Mouse (Mus musculus): Measurements from ENCODE around the gene Ifnl3. TPM values are rescaled to one million over a fixed set of nuclear protein-coding genes. Genes with fewer than 3 reads are reported as not detected.
A peak's percentile ranks its signal among the peaks of the same experiment; 100 is the strongest.

The Ifnl3 gene
- polyA plus RNA-seq, 1 experiment from 2014 or later = not detected

DNA sequence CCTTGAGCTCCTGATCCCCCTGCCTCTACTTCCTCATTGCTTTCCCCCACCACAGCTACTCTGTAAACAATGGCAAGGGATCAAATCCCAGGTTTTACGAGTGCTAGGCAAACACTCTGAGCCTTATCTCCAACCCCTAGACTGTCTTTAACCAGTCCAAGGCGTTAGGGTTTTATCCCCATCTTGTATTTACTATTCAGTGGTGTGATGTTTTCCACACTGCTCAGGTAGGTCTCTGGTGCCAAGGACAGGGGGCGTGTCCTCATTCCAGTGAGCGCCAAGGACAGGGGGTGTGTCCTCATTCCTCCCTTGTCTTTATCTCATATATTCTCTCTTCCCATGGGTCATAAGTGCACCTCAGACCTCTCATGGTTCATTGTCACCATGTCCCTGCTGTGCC is 17.9 kb downstream of the Ifnl3 start, which contains the start of gene Sycn:
Gene Sycn, plus strand, starts transcription at position 360 of the 400 bp plus-strand sequence.
- Histone ChIP-seq H3K27ac (replicated peaks; ENCODE audit: low read depth, low read length) (no peak within 1 kb of the TSS), H3K9me3 (ENCODE audit: control insufficient read depth, low read length) (no peaks in the 10 kb centered on the region), H3K4me1 (ENCODE audit: control insufficient read depth, insufficient read depth, low read length) (peaks cover 2% of the 10 kb centered on the region; the same call in 1 of the 2 replicates), H3K27me3 (ENCODE audit: control insufficient read depth, insufficient read depth, low read length) (peaks cover 18% of the 10 kb centered on the region; the same call in 1 of the 2 replicates), H3K9ac (replicated peaks; ENCODE audit: low read length) (no peak within 1 kb of the TSS), H3K4me3 (replicated peaks; ENCODE audit: low read depth, low read length) (no peak within 1 kb of the TSS), H3K36me3 (ENCODE audit: control insufficient read depth, insufficient read depth, low read length) (no peaks in the 10 kb centered on the region), H3K4me2 (ENCODE audit: low read length) (no peak within 1 kb of the TSS)
- 82% methylated on average over 4 of the region's 4 CpGs for WGBS
- ATAC-seq (ENCODE audit: low FRiP score, low TSS enrichment) = no peak
- DNase-seq = no peak

DNA sequence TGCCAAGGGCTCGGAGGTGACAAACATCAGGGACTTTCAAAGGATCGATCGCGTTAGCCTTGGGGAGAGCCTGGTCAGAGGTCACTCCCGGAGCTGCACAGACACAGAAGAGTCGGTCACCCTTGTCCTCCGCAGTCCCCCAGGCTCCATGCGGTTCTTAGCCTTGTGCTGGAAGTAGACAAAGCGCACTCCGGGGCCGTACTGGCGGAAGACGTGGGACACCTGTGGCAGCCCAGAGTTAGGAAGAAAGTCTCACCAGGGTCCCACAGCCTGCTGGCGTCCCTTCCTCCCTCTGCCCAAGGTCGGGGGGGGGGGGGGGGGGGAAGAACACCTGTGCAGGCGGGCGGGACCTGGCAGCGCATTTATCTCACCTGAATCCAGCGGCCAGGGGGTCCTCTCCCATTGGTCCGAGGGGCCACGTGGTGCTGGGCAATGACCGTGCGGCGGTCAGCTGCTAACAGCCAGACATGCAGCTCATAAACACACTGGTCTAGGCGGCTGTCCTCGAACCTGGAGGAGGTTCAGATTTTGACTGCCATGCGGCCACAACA is 21.5 kb downstream of the Ifnl3 start:
- Histone ChIP-seq H3K36me3 (ENCODE audit: control insufficient read depth, insufficient read depth, low read length) (no peaks in the 10 kb centered on the region), H3K27me3 (ENCODE audit: control insufficient read depth, insufficient read depth, low read length) (peaks cover 34% of the 10 kb centered on the region; the same call in 1 of the 2 replicates), H3K9ac (replicated peaks; ENCODE audit: low read length) (no peak overlapping the region), H3K27ac (replicated peaks; ENCODE audit: low read depth, low read length) (no peak overlapping the region), H3K4me2 (ENCODE audit: low read length) (peak overlapping the region; percentile 49), H3K4me3 (replicated peaks; ENCODE audit: low read depth, low read length) (peak overlapping the region; percentile 15; the same call in 1 of the 2 replicates), H3K9me3 (ENCODE audit: control insufficient read depth, low read length) (no peaks in the 10 kb centered on the region), H3K4me1 (ENCODE audit: control insufficient read depth, insufficient read depth, low read length) (peaks cover 2% of the 10 kb centered on the region; the same call in 1 of the 2 replicates)
- WGBS = under 1% methylated on average over 26 of the region's 27 CpGs
- DNase-seq (peak; percentile 19), ATAC-seq (ENCODE audit: low FRiP score, low TSS enrichment) (no peak)

DNA sequence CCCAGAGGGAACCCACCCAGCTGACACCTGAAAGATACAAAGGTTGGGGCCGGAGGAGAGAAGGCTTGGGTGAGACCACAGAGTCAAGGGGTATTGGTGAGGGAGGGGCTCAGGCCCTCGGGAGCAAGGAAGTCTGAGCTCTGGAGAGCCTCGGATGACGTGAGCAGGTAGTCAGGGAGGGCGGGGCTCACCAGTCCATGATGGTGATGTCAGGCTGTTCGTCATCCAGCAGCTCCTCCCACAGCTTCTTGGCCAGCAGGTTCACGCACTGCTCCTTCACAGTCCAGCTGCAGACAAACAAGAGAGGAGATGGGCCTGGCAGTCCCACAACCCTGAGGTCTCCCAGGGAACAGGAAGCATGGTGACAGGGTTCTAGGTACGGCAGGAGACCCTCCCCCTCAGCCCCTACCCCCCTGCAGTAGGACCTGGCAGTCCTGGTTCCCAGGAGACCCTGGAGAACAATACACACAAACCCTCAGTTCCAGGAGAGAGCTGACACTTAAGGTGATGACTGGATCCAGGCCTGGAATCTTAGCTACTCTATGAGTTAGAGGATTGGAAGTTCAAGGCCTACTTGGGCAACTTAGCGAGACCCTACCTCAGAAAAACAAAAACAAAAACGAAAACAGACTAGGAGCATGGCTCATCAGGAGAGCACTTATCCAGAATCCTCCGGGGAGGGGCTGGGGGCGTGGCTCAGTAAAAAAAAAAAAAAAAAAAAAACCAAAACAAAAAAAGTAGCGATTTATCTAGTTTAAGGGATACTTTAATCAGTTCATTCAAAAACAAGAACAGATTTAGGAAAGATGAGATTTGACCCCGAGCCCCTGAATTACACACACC is 22.6 kb downstream of the Ifnl3 start:
- ATAC-seq (ENCODE audit: low FRiP score, low TSS enrichment) = no peak
- peaks cover 2% of the 10 kb centered on the region; the same call in 1 of the 2 replicates for H3K4me1 ChIP-seq (ENCODE audit: control insufficient read depth, insufficient read depth, low read length)
- H3K4me3 ChIP-seq (replicated peaks; ENCODE audit: low read depth, low read length) = no peak overlapping the region
- no peaks in the 10 kb centered on the region for H3K9me3 ChIP-seq (ENCODE audit: control insufficient read depth, low read length)
- no peak overlapping the region; the same call in 1 of the 2 replicates for H3K4me2 ChIP-seq (ENCODE audit: low read length)
- DNase-seq = peak; percentile 20
- H3K9ac ChIP-seq (replicated peaks; ENCODE audit: low read length) = no peak overlapping the region
- WGBS = 23% methylated on average over 14 of the region's 14 CpGs
- peaks cover 34% of the 10 kb centered on the region; the same call in 1 of the 2 replicates for H3K27me3 ChIP-seq (ENCODE audit: control insufficient read depth, insufficient read depth, low read length)
- no peak overlapping the region for H3K27ac ChIP-seq (replicated peaks; ENCODE audit: low read depth, low read length)
- H3K36me3 ChIP-seq (ENCODE audit: control insufficient read depth, insufficient read depth, low read length) = no peaks in the 10 kb centered on the region

DNA sequence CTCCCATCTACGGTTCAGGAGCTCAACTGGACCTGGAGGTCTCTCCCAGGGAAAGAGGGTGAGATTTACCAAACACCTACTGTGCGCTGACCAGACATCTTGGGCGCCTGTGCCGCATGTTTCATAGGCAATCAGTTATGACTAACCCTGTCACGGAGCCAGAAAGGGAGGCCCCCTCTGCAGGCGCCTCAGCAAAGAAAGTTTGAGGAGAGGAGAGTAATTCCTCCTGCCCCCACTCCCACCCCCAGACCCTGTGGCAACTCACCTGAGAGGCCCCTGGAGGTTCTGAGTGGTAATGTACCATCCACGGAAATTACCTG is 23.2 kb downstream of the Ifnl3 start:
- Histone ChIP-seq H3K9ac (replicated peaks; ENCODE audit: low read length) (no peak overlapping the region), H3K9me3 (ENCODE audit: control insufficient read depth, low read length) (no peaks in the 10 kb centered on the region), H3K4me1 (ENCODE audit: control insufficient read depth, insufficient read depth, low read length) (peaks cover 2% of the 10 kb centered on the region; the same call in 1 of the 2 replicates), H3K27ac (replicated peaks; ENCODE audit: low read depth, low read length) (no peak overlapping the region), H3K27me3 (ENCODE audit: control insufficient read depth, insufficient read depth, low read length) (peaks cover 34% of the 10 kb centered on the region; the same call in 1 of the 2 replicates), H3K36me3 (ENCODE audit: control insufficient read depth, insufficient read depth, low read length) (no peaks in the 10 kb centered on the region), H3K4me2 (ENCODE audit: low read length) (no peak overlapping the region), H3K4me3 (replicated peaks; ENCODE audit: low read depth, low read length) (no peak overlapping the region)
- DNase-seq = no peak
- WGBS = 49% methylated on average over 7 of the region's 7 CpGs
- ATAC-seq (ENCODE audit: low FRiP score, low TSS enrichment) = no peak

DNA sequence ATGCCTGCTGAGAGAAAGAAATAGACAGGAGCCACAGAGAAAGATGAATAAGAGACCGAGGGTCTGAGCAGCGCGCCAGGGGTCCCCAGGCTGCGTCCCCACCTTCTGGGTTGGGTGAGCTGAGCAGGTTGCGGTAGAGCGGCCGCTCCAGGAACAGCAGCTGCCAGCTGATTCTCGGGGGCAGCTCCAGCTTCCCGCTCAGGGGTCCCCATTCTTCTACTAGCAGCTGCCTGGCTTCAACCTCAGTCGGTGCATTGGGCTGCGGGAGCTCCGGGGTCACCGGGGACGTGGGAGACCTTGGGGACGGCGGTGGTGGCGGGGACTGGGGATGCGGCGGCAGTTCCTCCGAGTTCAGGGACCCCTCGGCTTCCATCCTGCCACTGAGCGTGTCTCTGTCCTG is 24.0 kb downstream of the Ifnl3 start:
- Histone ChIP-seq H3K4me3 (replicated peaks; ENCODE audit: low read depth, low read length) (peak overlapping the region; percentile 28), H3K4me1 (ENCODE audit: control insufficient read depth, insufficient read depth, low read length) (peaks cover 2% of the 10 kb centered on the region; the same call in 1 of the 2 replicates), H3K9ac (replicated peaks; ENCODE audit: low read length) (peak overlapping the region; percentile 31; the same call in 1 of the 2 replicates), H3K27ac (replicated peaks; ENCODE audit: low read depth, low read length) (no peak overlapping the region), H3K9me3 (ENCODE audit: control insufficient read depth, low read length) (no peaks in the 10 kb centered on the region), H3K4me2 (ENCODE audit: low read length) (peak overlapping the region; percentile 59), H3K36me3 (ENCODE audit: control insufficient read depth, insufficient read depth, low read length) (no peaks in the 10 kb centered on the region), H3K27me3 (ENCODE audit: control insufficient read depth, insufficient read depth, low read length) (peaks cover 34% of the 10 kb centered on the region; the same call in 1 of the 2 replicates)
- WGBS = 1% methylated on average over 22 of the region's 22 CpGs
- ATAC-seq (ENCODE audit: low FRiP score, low TSS enrichment) = no peak
- DNase-seq = peak; percentile 53

DNA sequence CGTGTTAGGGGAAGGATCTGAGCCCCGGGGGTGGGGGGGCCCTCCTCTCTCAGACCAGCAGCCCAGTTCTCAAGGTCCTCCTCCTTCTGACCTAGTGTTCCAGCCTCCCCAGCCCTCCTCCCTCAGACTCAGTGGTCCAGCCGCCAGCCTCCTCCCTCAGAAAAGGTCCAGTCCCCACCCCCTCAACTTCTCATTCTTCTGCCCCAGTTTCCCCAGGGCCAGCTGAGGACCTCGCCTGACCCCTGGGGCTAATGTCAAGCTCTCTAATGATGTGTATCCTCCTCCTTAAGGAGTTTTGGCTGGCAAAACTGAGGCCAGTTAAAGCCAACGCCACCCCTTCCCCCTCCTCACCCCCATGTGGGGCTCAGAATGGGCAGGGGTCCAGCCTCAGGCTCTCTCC is 24.5 kb downstream of the Ifnl3 start, which contains the start of gene Nccrp1:
Gene Nccrp1, minus strand, starts transcription at position 101 of the 400 bp plus-strand sequence.
- Histone ChIP-seq H3K9ac (replicated peaks; ENCODE audit: low read length) (peak within 1 kb of the TSS; percentile 31; the same call in 1 of the 2 replicates), H3K4me2 (ENCODE audit: low read length) (peak within 1 kb of the TSS; percentile 59), H3K9me3 (ENCODE audit: control insufficient read depth, low read length) (no peaks in the 10 kb centered on the region), H3K27ac (replicated peaks; ENCODE audit: low read depth, low read length) (no peak within 1 kb of the TSS), H3K4me1 (ENCODE audit: control insufficient read depth, insufficient read depth, low read length) (peaks cover 2% of the 10 kb centered on the region; the same call in 1 of the 2 replicates), H3K4me3 (replicated peaks; ENCODE audit: low read depth, low read length) (peak within 1 kb of the TSS; percentile 28), H3K27me3 (ENCODE audit: control insufficient read depth, insufficient read depth, low read length) (peaks cover 34% of the 10 kb centered on the region; the same call in 1 of the 2 replicates), H3K36me3 (ENCODE audit: control insufficient read depth, insufficient read depth, low read length) (no peaks in the 10 kb centered on the region)
- ATAC-seq (ENCODE audit: low FRiP score, low TSS enrichment) (no peak), DNase-seq (no peak)
- WGBS = 6% methylated on average over 5 of the region's 5 CpGs

DNA sequence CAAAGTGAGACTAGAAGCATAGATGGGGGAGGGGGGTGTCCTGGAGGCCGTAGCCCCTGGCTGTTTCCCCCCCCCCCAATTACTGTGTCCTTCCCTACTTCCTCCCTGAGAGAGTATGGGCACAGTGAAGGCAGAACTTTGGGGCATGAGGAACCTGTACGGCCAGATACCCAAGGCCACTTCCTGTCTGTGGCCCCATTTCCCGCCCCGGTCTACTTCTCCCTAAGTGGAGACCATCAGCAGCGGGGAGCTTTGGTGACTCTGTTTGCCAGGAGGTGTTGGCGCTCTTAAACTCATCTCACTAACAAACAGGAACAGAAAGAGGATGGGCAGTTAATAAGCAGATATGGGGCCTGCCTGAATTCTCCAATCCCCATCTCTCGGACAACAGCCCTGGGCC is 25.0 kb downstream of the Ifnl3 start:
- Histone ChIP-seq H3K9ac (replicated peaks; ENCODE audit: low read length) (no peak overlapping the region), H3K27ac (replicated peaks; ENCODE audit: low read depth, low read length) (no peak overlapping the region), H3K4me1 (ENCODE audit: control insufficient read depth, insufficient read depth, low read length) (peaks cover 2% of the 10 kb centered on the region; the same call in 1 of the 2 replicates), H3K36me3 (ENCODE audit: control insufficient read depth, insufficient read depth, low read length) (no peaks in the 10 kb centered on the region), H3K27me3 (ENCODE audit: control insufficient read depth, insufficient read depth, low read length) (peaks cover 34% of the 10 kb centered on the region; the same call in 1 of the 2 replicates), H3K4me2 (ENCODE audit: low read length) (no peak overlapping the region), H3K4me3 (replicated peaks; ENCODE audit: low read depth, low read length) (no peak overlapping the region), H3K9me3 (ENCODE audit: control insufficient read depth, low read length) (no peaks in the 10 kb centered on the region)
- DNase-seq (no peak), ATAC-seq (ENCODE audit: low FRiP score, low TSS enrichment) (no peak)
- WGBS = 72% methylated on average over 7 of the region's 7 CpGs

DNA sequence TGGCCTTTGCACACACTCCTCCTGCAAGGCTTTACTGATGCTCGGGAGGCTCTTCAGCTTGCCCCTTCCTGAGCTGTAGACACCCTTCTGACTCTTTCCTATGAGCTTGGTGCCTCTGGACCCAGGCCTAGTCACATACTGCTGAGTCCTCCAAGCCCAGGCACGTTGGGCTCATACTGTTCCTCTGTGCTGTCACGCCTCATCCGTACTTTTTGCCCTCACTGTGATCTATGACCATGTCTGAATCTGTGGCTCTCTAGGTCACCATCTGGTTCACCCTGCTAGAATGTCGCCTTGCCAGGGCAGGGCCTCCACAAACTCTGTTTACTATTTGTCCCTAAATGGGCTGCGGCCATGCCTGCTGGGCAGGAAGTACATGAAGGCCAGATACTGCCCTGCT is 30.4 kb downstream of the Ifnl3 start:
- H3K9ac ChIP-seq (replicated peaks; ENCODE audit: low read length) = no peak overlapping the region
- WGBS = 87% methylated on average over 6 of the region's 6 CpGs
- no peak overlapping the region for H3K4me3 ChIP-seq (replicated peaks; ENCODE audit: low read depth, low read length)
- DNase-seq (no peak), ATAC-seq (ENCODE audit: low FRiP score, low TSS enrichment) (no peak)
- no peaks in the 10 kb centered on the region for H3K36me3 ChIP-seq (ENCODE audit: control insufficient read depth, insufficient read depth, low read length)
- peaks cover 4% of the 10 kb centered on the region; the same call in 1 of the 2 replicates for H3K4me1 ChIP-seq (ENCODE audit: control insufficient read depth, insufficient read depth, low read length)
- H3K27me3 ChIP-seq (ENCODE audit: control insufficient read depth, insufficient read depth, low read length) = no peaks in the 10 kb centered on the region
- no peak overlapping the region for H3K4me2 ChIP-seq (ENCODE audit: low read length)
- H3K9me3 ChIP-seq (ENCODE audit: control insufficient read depth, low read length) = no peaks in the 10 kb centered on the region
- H3K27ac ChIP-seq (replicated peaks; ENCODE audit: low read depth, low read length) = no peak overlapping the region
